Mouse (Mus musculus): ENCODE measurements around the gene Tuba1b.
"Not testable (repeated sequence)": the region's sequence is repeated elsewhere in the genome, so short reads cannot be mapped to it uniquely, and the experiment has no call there.

The Tuba1b gene

DNA sequence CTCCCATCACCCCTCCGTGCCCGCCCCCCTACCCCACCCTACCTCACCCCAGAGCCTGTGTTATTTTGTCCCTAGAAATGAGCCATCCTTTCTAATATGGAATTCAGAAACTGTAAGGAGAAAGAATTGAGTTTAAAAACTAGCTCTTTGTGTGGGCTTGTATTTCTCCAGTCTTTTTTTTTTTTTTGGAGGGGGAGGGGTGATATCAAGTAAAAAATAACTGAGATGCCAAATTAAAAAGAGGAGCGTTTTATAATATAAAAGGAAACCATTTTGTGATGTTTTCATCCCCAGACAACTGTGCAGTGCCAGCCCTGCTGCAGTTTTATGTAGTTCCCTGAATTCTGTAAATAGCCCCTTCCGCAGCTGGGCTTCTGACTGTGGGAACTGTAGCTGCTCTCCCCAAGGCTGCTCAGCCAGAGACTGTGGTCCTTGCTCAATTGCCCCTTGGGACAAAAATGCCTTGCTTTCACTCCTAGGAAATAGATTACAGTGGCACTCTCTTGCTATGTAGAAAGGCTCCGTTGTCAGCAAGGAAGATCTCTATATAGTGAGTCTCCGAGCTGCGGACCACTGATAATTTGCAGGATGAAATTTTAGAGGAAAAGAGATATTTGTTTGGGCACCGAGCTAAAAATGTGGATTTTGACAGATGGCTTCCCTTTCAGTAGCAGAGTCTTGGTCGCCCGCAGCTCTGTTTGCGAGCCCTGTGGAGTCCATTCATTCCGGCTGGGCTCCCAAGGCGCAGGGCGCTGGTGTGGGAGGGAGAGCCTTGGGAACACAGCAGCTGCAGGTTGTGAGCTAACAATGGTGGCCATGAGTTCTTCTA lies 20.3 kb upstream of the Tuba1b start:
- DNase-seq (ENCODE audit: low read depth, low spot score), result no peak

DNA sequence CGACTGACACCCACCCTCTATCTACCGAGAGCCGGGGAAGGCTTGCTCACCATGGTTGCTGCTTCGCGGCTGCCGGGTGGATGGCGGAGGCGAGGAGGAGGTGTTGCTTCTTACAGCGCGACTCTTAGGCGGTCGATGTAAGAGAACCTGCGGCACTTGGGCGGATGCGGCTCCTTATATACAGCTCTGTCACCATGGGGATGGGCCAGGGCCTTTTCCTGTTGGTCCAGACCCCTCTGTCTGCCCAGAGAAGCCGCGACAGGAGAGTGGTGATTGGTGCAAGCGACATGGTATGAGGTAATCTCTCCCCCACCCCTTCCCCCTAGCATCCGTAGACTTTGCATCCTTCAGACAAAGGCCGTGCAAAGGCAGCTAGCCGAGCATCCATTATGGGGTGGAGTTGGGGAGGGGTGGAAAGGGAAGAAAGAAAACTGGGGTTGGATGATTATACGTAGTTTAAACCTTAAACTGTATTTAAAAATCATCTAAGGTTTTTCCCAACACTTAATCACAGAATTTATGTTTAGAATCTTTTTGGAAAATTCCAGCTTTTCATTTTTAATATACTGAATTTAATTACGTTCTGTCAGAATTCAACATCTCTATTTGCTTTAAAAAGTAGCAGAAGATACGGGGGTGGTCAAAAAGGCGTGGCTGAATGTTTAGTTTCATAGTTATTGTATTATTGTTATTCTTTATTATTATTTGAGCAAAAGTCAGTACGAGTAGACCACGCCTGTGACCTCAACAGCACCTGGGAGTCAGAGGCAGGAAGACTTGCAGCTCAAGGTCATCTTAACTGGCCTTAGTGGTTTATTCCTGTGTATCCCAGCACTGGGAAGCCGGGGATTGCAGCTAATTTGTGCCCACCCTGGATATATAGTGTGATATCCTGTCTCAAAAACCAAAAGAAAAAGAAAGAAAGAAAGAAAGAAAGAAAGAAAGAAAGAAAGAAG lies 19.3 kb upstream of the Tuba1b start, which contains the start of the genes Gm49450 and Tuba1a:
TSS of gene Gm49450 (minus strand) at position 151 of the 956 bp plus-strand sequence.
TSS of gene Tuba1a (minus strand) at position 303 of the 956 bp plus-strand sequence.
- no peak for DNase-seq (ENCODE audit: low read depth, low spot score)

DNA sequence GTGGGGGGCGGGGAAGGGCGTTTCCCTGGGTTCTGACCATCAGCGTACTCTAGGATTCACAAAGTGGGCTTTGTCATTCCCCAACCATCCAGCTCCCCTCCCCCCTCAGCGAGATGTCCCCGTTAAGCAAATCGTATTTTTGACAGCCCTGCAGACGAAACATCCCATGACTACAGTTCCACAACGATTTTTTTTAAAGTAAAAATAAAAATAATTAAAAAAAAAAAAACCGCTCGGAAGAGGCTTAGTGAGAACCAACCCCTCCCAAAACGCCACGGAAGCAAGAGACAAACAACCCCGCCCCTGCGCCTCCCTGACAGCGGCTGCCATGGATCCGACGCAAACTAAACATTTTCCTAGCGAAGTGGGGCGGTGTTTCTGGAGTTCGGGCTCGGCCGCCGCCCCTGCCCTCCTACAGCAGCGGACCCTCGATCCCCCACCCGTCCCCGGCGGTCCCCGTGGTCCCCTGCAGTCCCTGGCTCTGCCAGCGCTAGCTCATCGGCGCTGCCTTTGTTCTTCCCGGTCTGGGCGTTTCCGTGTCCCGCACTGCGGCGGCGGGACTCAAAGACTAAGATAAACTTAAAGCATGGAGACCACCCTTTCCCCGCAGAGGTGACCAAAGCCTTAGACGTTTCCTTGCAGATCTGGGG lies 18.5 kb upstream of the Tuba1b start:
- no peak for DNase-seq (ENCODE audit: low read depth, low spot score)

DNA sequence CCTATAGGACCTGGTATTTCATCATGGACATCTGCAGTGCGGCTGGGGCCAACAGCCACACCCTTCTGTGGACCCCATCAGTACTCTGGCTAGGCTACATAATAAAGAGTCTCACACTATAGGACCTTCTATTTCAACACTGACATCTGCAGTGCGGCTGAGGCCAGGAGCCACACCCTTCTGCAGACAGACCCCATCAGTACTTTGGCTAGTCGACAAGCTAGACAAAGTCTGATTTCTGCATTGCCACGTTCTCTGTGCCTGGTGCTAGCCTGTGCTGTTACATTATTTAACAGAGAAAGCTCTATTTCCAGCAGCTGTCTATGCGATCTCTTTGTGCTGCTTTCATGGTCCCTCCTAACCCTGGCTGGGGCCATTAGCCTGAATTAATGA lies 17.7 kb upstream of the Tuba1b start:
- DNase-seq (ENCODE audit: low read depth, low spot score), result no peak

DNA sequence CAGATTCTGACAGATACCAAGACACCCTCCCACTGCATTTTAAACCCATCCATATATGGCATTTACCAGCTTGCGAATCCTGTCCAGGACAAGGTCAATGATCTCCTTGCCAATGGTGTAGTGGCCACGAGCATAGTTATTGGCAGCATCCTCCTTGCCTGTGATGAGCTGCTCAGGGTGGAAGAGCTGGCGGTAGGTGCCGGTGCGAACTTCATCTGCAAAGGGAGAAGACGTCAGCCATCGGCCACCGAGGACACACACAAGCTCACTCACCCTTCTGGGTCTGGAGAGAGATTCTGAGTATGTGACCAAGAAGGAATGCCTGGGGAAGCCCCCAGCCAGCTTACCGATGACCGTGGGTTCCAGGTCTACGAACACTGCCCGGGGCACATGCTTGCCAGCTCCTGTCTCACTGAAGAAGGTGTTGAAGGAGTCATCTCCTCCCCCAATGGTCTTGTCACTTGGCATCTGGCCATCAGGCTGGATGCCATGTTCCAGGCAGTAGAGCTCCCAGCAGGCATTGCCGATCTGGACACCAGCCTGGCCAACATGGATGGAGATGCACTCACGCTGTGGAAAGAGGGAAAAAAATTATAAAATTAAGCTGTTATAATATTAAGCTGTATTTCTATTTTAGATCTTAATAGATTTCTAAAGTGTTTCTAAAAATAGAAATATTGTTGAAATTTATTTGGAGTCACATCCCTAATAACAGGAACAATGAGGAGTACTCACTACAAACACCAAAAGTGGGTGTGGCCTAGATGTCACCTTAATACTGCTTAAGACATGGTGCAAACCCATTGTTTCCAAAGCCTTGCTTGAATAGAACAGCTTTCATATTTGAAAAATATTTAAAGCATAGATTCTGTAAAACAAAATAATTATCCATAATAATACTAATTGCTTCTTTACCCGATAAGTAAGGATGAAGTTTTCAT lies 17.0 kb upstream of the Tuba1b start:
- DNase-seq (ENCODE audit: low read depth, low spot score), result not testable (repeated sequence)

DNA sequence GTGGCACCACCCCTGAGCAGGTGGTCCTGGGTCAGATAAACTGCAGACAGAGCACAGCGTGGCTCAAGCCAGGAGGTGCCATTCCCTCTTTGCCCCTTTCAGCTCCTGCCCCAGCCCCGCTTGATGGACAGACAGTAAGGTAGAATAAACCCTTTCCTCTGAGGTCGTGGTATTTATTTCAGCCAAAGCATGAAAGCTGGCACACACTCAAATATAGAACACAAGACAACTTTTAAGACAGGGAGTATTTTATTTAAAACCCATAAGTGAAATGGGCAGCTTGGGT lies 15.2 kb upstream of the Tuba1b start:
- no peak for DNase-seq (ENCODE audit: low read depth, low spot score)

DNA sequence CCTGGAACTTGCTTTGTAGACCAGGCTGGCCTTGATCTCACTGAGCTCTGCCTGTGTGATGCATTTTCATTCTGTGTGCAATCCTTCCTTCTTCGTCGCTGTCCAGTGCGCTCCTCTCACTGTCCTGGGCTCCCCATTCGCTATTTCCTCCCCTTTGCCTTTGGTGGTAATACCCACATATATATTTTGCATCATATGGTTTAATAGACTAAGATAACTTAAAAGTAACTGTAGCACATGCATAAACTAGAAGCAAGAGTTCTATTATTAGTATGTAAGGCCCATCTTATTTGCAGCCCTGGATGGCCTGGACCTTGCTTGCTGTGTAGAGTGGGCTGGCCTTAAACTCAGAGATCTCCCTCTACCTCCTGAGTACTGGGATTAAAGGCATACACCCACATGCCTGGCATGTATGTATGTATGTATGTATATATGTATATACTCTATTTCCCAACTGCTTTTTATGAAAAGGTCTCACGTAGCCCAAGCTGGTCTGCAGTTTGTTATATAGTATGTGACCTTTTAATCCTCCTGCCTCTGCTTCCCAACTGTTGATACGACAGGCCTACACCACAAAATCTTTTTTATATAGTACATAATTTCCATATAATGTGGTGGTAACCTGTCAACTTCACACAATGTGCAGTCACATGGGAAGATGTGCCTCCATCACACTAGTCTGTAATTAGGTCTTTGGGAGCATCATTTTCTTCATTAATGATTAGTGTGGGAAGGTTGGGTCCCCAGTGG lies 14.7 kb upstream of the Tuba1b start:
- DNase-seq (ENCODE audit: low read depth, low spot score), result no peak

DNA sequence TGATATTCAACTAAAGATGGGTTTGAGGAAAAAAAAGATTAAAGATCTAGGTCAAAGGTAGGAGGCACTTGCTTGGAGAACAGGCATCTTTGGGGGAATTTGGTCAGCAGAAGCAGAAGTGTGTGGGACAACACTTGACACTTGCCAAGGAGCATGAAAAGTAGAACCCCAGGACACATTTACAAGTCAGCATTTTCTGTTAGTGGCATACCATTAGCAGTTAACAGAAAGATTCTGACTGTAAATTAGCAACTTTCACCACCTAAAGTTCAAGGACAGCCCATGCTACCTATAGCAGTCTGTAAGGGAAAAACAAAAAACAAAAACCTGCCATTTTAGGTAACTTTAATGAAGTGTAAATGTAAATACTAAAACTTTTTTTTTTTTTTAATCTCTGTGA lies 14.0 kb upstream of the Tuba1b start:
- DNase-seq (ENCODE audit: low read depth, low spot score), result no peak

DNA sequence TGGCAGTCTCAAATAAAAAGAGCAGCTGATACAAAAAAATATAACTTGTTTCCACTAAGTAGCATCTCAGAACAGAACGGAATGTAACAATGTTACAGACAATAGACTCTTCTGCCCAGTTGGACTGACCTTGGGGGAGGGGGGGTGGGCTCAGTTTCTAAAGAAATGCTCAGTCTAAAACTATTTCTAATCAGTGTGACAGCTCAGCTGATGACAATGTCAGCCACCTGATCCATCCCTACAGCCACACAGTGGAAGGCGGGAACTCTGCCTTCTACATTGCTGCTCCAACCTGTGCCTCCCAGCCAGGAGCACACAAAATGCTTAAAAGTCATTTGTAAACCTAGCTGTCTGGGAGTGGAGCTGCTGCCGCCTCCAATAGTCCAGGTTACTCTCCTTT lies 13.5 kb upstream of the Tuba1b start:
- DNase-seq (ENCODE audit: low read depth, low spot score), result no peak

DNA sequence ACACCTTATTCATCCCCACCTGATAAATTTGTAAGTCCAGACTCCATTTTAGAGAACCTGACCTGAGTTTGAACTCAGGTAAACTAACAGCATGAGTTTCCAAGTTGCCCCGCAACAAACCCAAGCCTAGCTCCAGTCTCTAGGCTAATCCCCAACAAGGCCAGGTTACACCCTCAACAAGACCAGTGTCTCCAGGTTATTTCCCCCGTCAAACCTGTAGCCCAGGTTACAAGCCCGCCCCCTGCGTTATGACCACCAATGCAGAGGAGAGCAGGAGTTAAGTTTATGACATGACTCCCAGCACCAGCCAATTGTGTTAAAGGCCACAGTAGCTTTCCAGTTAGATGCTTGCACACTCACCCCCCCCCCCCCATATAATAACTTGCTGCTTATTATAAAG lies 8.8 kb upstream of the Tuba1b start:
- DNase-seq (ENCODE audit: low read depth, low spot score), result no peak

DNA sequence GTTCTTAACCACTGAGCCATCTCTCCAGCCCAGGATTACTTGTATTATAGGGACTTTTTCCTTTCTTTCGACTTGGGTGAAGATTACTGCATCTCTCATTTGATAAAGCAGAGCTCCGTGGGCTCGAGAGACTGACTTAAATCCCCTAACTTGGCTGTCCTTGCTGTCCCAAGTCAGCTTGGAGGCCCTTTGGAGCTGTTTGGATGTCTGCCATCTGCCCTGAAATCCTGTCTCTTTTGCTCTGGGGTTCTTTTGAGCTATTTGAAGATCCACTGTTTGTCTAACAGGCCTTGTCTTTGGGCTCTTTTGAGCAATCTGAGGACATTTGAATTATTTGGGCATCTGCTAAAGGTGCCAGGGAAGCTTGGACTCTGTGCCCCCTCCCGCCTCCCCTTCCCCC lies 7.7 kb upstream of the Tuba1b start:
- no peak for DNase-seq (ENCODE audit: low read depth, low spot score)

DNA sequence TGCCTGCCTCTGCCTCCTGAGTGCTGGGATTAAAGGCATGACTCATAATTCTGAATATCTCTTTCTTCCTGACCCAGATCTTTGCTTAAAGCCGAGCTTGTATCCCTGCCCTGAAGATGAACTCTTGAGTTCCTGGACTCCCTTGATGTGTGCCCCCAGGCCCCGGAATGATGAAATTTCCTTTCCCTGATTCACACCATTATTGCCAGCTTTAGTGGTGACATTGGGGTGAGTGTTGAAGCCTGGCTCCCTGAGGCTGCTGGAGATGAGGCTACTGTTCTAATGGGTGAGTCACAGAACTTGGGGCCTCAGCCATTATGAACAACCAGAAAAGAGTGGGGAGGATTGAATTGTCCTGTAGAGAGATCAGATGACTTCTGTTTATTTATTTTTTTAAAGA lies 7.2 kb upstream of the Tuba1b start:
- no peak for DNase-seq (ENCODE audit: low read depth, low spot score)

DNA sequence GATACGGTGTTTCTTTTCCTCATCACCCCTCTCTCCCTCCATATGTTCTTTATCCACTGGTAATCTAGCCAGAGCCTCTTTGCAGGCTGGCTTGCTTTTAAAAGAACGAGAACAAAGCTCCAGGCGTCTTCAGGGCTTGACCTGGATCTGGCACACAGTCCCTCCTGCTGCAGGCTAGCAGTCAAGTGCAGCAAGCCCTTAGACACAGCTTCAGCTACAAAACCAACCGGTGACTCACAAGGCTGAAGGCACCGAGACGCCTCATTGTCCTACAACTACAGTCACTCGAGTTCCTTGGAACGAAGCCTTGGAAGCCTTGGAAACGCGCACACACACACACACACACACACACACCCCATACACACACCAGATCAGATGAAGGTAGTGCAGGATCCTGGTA lies 6.5 kb upstream of the Tuba1b start:
- no peak for DNase-seq (ENCODE audit: low read depth, low spot score)

DNA sequence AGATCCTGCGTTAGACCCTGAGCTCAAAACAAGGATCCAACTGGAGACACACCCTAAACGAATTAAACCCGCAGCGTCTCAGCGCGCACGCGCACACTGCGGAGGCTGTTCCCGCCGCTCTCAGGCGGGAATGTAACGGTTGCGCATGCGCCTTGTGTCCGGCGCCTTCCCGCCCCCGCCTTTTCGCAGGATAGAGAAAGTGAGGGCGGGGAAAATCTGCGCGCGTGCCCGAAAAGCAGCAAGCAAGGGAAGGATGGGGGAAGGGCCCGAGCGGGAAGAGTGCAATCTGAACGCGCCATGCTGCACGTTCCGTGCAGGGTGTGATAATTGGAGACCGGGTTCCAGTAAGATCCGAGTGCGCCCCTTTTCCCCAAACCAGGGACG lies 540 bp downstream of the Tuba1b start:
- peak; percentile 95 for DNase-seq (ENCODE audit: low read depth, low spot score)

DNA sequence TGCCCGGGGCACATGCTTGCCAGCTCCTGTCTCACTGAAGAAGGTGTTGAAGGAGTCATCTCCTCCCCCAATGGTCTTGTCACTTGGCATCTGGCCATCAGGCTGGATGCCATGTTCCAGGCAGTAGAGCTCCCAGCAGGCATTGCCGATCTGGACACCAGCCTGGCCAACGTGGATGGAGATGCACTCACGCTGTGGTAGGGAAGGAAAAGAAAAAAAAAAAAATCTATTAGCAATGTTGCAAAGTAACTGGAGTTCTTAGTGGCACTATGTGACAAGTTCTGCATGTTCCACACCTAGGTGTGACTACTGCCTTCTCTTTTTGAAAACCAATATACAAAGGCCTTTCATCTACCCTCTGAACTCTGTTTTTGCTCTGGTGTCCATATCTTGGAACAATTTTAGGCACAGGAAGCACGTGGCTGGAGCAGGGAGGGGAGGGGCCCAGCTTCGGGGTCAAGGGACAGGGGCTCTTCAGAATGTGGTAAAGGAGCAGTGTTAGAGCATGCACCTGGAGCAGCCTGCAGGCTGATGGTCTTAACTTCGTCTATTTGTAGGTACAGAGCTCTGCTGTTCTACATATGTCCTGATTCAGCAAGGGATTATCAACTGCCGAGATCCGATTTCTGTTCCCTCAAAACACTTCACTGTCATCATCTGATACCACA lies 1.2 kb downstream of the Tuba1b start:
- not testable (repeated sequence) for DNase-seq (ENCODE audit: low read depth, low spot score)

DNA sequence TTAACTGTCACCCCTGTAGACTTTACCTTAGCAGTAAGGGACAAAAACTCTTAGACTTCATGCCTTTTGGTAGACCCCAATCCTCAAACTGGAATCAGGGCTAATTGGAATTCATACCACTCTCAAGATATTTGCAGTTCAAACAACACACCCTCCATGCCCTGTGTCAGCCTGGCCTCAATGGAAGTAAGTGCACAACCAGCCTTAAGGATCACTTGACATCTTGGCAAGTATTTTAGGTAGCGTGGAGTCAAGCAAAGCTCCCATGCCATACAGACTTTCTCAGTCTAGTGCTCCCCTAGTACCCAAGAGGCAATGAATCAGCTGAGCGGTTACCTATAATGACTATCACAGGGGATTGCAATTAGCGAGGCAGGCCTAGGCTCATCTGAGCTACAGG lies 3.4 kb downstream of the Tuba1b start:
- DNase-seq (ENCODE audit: low read depth, low spot score), result no peak

DNA sequence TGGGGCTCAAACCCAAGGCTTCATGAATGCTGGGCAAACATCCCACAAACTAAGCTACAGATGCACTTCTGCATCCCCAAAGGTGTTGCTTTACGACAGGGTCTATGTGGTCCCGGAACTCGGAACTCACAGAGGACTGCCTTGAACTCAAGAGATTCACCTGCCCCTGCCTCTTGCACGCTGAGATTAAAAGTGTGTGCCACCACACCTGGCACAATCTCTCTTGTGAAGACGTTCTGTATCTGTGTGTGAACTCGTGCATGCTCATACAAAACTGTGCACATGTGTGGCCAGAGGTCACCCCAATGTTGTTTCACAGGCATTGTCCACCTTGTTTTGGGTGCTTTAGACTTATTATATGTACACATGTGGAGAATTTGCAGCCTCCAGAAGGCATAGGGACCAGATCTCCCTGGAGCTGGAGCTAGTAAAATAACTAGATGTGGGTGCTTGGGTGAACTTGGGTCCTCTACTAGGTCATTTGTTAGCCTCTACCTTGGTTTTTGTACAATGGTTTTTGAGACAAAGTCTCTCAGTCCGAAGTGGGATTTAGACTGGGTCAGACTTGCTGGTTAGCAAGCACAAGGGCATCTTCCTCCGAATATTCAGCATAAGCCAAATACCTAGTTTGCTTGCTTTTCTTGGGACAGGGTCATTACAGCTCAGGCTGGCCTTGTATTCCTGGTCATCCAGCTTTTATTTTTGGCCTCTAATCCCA lies 4.2 kb downstream of the Tuba1b start:
- DNase-seq (ENCODE audit: low read depth, low spot score), result no peak

DNA sequence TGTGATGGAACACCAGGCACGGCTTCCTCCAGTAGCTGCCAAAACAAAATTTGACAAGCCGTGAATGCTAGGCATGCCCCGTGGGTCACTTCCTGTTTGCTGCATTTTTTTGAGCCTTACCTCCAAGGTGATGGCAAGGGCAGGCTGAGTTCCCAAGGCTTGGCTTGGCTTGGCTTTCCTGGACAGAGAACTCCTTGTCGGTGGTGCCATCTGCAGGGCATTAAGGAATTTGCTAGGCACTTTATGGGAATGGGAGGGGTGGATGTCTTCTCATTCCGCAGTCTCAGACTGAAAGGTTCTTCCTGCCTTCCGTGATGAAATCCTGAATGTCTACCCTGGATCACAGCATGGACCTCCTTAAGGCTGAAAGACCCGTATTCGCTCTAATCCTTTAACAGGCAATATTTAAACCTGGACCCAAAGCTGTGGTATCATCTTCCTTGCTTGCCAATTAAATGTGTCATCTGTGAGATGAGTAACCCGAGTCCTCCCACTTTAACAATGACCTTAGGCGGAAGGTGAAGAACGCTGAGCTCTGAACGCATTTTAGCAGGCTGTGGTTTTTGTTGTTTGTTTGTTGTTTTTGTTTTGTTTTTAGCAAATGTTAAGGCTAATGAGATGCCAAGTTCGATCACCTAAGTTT lies 5.6 kb downstream of the Tuba1b start:
- no peak for DNase-seq (ENCODE audit: low read depth, low spot score)

DNA sequence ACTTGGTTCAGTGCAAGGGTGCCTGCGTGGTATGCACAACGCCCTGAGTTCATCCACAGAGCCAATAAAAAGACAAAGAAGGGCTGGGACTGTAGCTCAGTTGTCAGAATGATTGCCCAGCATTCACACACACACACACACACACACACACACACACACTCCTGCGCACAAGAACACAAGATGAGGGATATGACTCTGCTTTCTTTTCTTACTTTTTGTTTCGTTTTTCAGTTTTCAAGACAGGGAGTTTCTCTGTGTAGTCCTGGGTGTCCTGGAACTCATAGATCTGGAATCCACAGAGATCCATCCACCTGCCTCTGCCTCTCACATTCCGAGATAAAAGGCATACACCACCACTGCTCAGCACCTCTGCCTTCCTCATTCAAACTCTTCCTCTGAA lies 6.8 kb downstream of the Tuba1b start:
- DNase-seq (ENCODE audit: low read depth, low spot score), result no peak

Data from c-Kit-negative CD71-positive TER-119-positive erythroid progenitor cells, embryonic 14.5 days (primary cell).